Mouse (Mus musculus) midbrain, embryonic 14.5 days (tissue): ENCODE data around the gene Gm10198. TPM values are rescaled to one million over a fixed set of nuclear protein-coding genes. Genes with fewer than 3 reads are reported as not detected.

Experiments used
- ATAC-seq: fragments of 200-750 bp; cut with Nextera tagmentation; 2 replicates; pipeline ENCODE4 v1.8.0; 2017; ENCODE audit warnings: moderate number of reproducible peaks, moderate library complexity; ENCODE audit not compliant: low FRiP score, low TSS enrichment
- DNase-seq: peaks from one replicate; pipeline ENCODE4 v3.0.0-alpha.2; 2015
- H3K27ac ChIP-seq: fragments of 300-500 bp; sonication (generic); replicated peaks from 2 replicates; pipeline ENCODE4 v1.5.1; 2014; ENCODE audit warnings: mild to moderate bottlenecking, low read depth, low read length, moderate library complexity
- H3K27me3 ChIP-seq: fragments of 300-500 bp; sonication (generic); 2 replicates; pipeline ENCODE4 v1.6.1; 2014; ENCODE audit warnings: low read length, control low read depth, mixed read lengths; ENCODE audit not compliant: control insufficient read depth, insufficient read depth
- H3K36me3 ChIP-seq: fragments of 300-500 bp; sonication (generic); 2 replicates; pipeline ENCODE4 v1.6.1; 2014; ENCODE audit warnings: low read length, control low read depth; ENCODE audit not compliant: control insufficient read depth, insufficient read depth
- H3K4me1 ChIP-seq: fragments of 300-500 bp; sonication (generic); 2 replicates; pipeline ENCODE4 v1.6.1; 2014; ENCODE audit warnings: mild to moderate bottlenecking, antibody characterized with exemption, low read length, control low read depth; ENCODE audit not compliant: control insufficient read depth, insufficient read depth
- H3K4me2 ChIP-seq: fragments of 300-500 bp; sonication (generic); 2 replicates; pipeline ENCODE4 v1.6.1; 2014; ENCODE audit warnings: mild to moderate bottlenecking, low read length, moderate library complexity
- H3K4me3 ChIP-seq: fragments of 300-500 bp; sonication (generic); replicated peaks from 2 replicates; pipeline ENCODE4 v1.5.1; 2014; ENCODE audit warnings: low read depth, low read length
- H3K9ac ChIP-seq: fragments of 300-500 bp; sonication (generic); replicated peaks from 2 replicates; pipeline ENCODE4 v1.6.1; 2014; ENCODE audit warnings: mild to moderate bottlenecking, low read length, moderate library complexity
- H3K9me3 ChIP-seq: fragments of 300-500 bp; sonication (generic); 2 replicates; pipeline ENCODE4 v1.6.1; 2016; ENCODE audit warnings: low read length, control low read depth, mixed read lengths; ENCODE audit not compliant: control insufficient read depth
- WGBS: fragments of 180-500 bp; shearing (Covaris S2); extraction: QIAGEN DNeasy Blood & Tissue Kit; methylation state at CpG from one replicate; pipeline ENCODE4 v1.1.7; 2014; 5-methylcytosine and 5-hydroxymethylcytosine counted together
- polyA plus RNA-seq: library from polyadenylated mRNA; unstranded; fragments of >200 nt; fragmentation: Nextera tagmentation; extraction: Ambion mirVana; gene quantifications from 2 replicates; pipeline ENCODE4 v1.2.1, GENCODE M21; 2014

Gene Gm10198
- polyA plus RNA-seq, 1 experiment from 2014 or later, result not detected

DNA sequence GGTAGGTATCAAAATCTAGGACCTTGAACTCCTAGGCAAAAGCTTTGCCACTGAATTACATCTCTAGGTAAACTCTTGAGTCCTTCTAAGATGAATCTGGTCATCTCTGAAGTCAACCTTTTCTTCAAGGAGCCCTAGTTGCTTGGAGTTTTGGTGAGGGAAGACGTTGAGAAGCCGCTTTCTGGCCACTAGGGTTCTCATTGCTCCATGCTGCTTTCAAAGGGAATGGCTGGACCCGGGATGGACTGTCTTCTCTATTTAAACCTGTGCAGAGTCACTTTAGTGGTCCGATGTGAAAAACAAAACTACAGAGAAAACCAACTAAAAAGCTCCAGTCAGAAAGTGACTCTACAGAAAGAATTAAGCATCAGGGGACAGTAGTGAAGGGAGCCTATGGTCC lies 18.4 kb upstream of the Gm10198 start:
- Histone ChIP-seq H3K4me2 (no peak overlapping the region), H3K9ac (no peak overlapping the region), H3K36me3 (no peaks in the 10 kb centered on the region), H3K4me1 (no peaks in the 10 kb centered on the region), H3K4me3 (no peak overlapping the region), H3K9me3 (no peaks in the 10 kb centered on the region), H3K27me3 (no peaks in the 10 kb centered on the region), H3K27ac (no peak overlapping the region)
- DNase-seq (peak; percentile 22), ATAC-seq (no peak)
- WGBS, result 50% methylated on average over 4 of the region's 4 CpGs

DNA sequence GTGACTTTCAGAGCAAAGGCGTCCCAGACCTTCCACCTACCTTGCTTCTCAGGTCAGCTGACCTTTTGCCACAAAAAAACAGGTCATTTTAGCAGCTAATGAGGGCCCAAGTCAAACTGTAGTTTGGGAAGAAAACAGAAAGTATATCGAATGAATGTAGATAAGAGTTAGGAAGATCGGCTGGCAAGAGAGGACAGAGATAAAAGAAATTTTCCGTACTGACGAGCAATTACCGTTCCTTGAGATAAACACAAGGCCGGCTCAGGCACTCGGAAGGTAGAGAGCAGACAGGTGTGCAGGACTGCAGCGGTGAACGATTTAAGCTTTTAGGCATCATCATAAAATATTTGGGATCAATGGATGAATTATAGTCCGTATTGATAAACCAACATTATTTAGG lies 15.4 kb upstream of the Gm10198 start:
- Histone ChIP-seq H3K9ac (no peak overlapping the region), H3K4me3 (no peak overlapping the region), H3K4me1 (no peaks in the 10 kb centered on the region), H3K9me3 (peaks cover 6% of the 10 kb centered on the region; the same call in 1 of the 2 replicates), H3K36me3 (no peaks in the 10 kb centered on the region), H3K27me3 (no peaks in the 10 kb centered on the region), H3K4me2 (no peak overlapping the region), H3K27ac (no peak overlapping the region)
- WGBS, result 97% methylated on average over 11 of the region's 11 CpGs
- DNase-seq (no peak), ATAC-seq (no peak)

DNA sequence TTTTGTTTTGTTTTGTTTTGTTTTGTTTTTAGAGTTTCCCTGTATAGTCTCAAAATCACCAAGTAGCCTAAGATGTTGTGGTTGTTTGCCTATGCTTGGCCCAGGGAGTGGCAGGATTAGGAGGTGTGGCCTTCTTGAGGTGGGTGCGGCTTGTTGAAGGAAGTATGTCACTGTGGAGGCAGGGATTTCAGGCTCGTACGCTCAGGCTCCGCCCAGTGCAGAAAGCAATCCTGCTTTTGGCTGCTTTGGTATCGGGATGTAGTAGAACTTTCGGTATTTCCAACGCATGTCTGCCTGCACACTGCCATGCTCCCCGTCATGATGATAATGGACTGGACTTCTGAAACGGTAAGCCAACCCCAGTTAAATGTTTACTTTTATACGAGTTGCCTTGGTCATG lies 12.5 kb upstream of the Gm10198 start:
- ATAC-seq (no peak), DNase-seq (no peak)
- Histone ChIP-seq H3K4me2 (no peak overlapping the region), H3K27ac (no peak overlapping the region), H3K9me3 (peaks cover 6% of the 10 kb centered on the region; the same call in 1 of the 2 replicates), H3K27me3 (no peaks in the 10 kb centered on the region), H3K9ac (no peak overlapping the region), H3K4me3 (no peak overlapping the region), H3K36me3 (no peaks in the 10 kb centered on the region), H3K4me1 (no peaks in the 10 kb centered on the region)
- WGBS, result 96% methylated on average over 10 of the region's 10 CpGs

DNA sequence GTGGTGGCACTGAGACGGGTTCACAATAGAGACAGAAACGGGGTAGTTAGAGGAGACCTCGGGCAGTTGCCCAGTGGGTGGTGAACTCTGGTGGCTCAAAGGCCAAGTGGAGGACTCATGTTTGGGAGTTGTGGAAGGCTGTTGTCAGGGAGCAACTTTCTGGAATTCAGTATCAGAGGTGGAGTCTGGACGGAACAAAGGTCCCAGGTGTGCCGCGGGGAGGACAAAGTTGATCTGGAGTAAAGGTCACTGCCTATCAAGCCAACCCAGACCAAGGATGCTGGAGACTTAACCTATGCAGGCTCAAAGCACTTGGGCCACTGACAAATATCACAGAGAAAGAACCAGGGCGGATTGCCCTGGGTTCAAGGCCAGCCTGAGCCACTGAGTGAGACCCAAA lies 5.5 kb downstream of the Gm10198 start:
- Histone ChIP-seq H3K4me3 (no peak overlapping the region), H3K4me1 (no peaks in the 10 kb centered on the region), H3K27ac (no peak overlapping the region), H3K4me2 (no peak overlapping the region), H3K36me3 (no peaks in the 10 kb centered on the region), H3K9me3 (no peaks in the 10 kb centered on the region), H3K9ac (no peak overlapping the region), H3K27me3 (no peaks in the 10 kb centered on the region)
- no peak for ATAC-seq
- 88% methylated on average over 7 of the region's 7 CpGs for WGBS
- DNase-seq, result no peak

DNA sequence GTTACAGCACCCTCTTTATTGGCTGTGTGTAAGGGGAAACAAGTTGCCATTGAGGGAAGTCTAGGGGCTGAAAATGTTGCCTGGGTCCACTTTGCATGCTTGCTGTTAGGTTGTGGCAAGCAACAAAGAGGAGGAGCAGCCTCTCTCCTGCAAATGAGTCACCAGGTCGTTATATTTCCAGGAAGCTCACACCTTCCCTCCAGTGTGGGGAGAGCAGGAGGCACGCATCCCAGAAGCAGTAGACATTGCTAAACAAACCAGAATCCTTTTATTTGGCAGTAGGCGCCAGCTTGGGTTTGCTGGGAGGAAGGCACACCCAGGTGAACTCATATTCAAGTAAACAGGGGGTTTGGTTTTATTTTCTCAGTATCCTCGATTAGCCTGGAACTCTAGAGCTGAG lies 8.8 kb downstream of the Gm10198 start:
- WGBS, result 74% methylated on average over 4 of the region's 4 CpGs
- Histone ChIP-seq H3K36me3 (no peaks in the 10 kb centered on the region), H3K9ac (no peak overlapping the region), H3K4me1 (no peaks in the 10 kb centered on the region), H3K4me2 (no peak overlapping the region), H3K9me3 (no peaks in the 10 kb centered on the region), H3K27me3 (no peaks in the 10 kb centered on the region), H3K4me3 (no peak overlapping the region), H3K27ac (no peak overlapping the region)
- DNase-seq (no peak), ATAC-seq (no peak)

DNA sequence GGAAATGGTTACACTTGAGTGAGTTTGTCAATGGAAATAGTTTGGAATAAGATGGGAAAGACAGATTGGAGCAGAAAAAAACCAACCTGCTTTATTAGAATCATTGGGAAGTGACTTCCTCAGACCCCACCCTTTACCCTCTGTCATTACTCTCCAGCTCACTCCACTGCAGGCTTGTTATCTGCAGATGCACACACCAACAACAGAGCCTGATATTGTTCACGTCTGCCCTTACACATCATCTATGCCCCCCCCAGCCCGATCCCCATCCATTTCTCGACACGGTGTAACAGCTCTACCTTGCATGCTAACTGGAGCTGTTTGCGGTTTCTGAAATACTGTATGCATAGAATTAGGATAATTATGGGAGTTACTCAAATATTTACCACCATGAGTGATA lies 12.2 kb downstream of the Gm10198 start:
- Histone ChIP-seq H3K9ac (no peak overlapping the region), H3K36me3 (no peaks in the 10 kb centered on the region), H3K9me3 (no peaks in the 10 kb centered on the region), H3K27ac (no peak overlapping the region), H3K27me3 (no peaks in the 10 kb centered on the region), H3K4me2 (no peak overlapping the region), H3K4me1 (no peaks in the 10 kb centered on the region), H3K4me3 (no peak overlapping the region)
- WGBS, result 95% methylated on average over 5 of the region's 5 CpGs
- no peak for DNase-seq
- ATAC-seq, result no peak

DNA sequence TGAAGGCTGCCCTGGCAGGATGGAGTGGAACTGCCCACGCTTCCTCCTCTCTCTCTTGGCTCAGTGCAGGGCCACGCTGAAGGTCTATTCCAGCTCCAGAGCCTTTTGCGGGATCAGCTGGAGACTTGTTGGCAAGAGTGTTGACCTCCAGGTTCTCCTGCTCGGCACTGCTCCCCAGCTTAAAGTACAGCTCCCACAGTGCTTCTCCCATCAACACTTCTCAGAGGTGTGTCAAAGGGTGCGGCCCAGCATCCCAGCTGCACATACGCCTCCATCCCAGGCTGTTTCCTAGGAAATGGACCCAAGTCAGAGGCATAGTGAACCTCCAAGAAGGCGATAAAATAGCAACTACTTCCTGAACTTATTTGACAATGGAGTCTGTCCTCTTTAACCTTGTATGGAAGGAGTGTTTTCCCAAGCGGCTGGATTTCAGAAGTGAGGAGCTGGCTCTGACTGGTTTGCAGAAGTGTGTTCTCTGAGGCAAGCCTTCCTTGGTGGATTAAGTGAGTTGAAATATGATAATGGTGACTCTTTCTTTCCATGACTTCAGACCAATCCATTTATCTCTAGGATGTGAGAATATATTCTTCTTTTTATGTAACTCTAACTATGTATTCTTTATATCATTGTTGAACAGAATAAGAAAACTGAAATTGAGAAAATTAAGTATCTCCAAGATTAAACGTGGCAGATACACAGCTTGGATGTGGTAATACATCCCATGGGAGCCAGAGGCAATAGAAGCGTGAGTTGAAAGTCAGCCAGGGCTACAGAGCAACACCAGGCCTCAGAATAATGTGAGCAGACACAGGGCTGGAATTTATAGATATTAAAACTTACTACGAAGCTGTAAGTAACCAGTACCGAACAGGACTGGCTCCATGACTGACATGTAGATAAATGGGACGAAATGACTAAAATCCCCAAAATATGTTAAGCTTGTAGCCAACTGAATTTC lies 23.9 kb downstream of the Gm10198 start:
- 83% methylated on average over 13 of the region's 13 CpGs for WGBS
- no peak for DNase-seq
- H3K9ac ChIP-seq, result no peak overlapping the region

DNA sequence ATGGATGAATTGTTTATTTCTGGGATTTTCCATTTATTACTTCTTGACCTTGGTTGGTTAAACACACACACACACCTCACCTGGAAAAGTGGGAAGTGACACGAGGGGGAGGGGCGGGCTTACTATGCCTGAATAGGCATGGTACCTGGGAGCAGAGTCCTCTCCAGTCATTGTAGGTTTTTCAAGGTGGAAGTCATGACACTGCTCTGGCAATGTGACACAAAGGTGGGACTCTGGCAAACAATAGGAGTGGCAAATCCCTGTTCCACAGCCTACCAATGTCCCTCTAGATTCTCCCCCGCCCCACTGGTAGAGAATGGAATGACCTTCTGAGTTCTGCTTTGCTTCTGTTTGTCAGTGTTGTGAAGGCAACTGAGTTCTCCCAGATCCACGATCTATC lies 27.8 kb downstream of the Gm10198 start:
- no peak for ATAC-seq
- DNase-seq, result no peak
- no peak overlapping the region for H3K4me3 ChIP-seq
- no peaks in the 10 kb centered on the region for H3K27me3 ChIP-seq
- H3K9me3 ChIP-seq, result no peaks in the 10 kb centered on the region
- no peak overlapping the region for H3K4me2 ChIP-seq
- H3K36me3 ChIP-seq, result no peaks in the 10 kb centered on the region
- no peak overlapping the region for H3K9ac ChIP-seq
- 94% methylated on average over 4 of the region's 4 CpGs for WGBS
- no peaks in the 10 kb centered on the region for H3K4me1 ChIP-seq
- no peak overlapping the region for H3K27ac ChIP-seq

More for the DNA sequence above, 23.9 kb downstream of the Gm10198 start:
- no peak for ATAC-seq
- Histone ChIP-seq H3K27ac (no peak overlapping the region), H3K9me3 (no peaks in the 10 kb centered on the region), H3K4me3 (no peak overlapping the region), H3K27me3 (no peaks in the 10 kb centered on the region), H3K36me3 (no peaks in the 10 kb centered on the region), H3K4me2 (no peak overlapping the region), H3K4me1 (no peaks in the 10 kb centered on the region)

DNA sequence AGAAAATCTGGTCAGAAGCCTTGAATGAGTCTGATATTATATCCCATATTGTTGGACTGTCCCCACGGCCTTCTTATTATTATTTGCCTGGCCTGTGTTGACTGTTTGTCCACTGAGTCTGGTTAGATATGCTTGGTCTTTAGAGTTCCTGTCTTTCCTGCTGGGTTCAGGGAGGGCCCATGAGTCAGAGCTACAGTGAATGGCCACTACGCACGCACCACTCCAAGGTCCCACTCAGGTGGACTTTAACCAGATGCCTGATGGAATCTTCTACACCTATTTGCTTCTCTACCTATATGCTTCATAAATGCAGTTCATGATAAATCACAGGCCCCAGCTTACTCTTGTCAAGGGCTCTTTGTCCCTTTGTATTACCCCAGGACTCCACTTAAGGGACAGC lies 29.8 kb downstream of the Gm10198 start:
- Histone ChIP-seq H3K27me3 (no peaks in the 10 kb centered on the region), H3K27ac (no peak overlapping the region), H3K4me3 (no peak overlapping the region), H3K36me3 (no peaks in the 10 kb centered on the region), H3K9ac (no peak overlapping the region), H3K9me3 (no peaks in the 10 kb centered on the region), H3K4me1 (no peaks in the 10 kb centered on the region), H3K4me2 (no peak overlapping the region)
- WGBS, result 97% methylated on average over 3 of the region's 3 CpGs
- DNase-seq (no peak), ATAC-seq (no peak)
